Mouse (Mus musculus): Measurements from ENCODE around the gene Aifm3. TPM values are rescaled to one million over a fixed set of nuclear protein-coding genes. Genes with fewer than 3 reads are reported as not detected.
"Not testable (repeated sequence)": the region's sequence is repeated elsewhere in the genome, so short reads cannot be mapped to it uniquely, and the experiment has no call there.

Gene Aifm3
- total RNA-seq, 1 experiment from 2014 or later: 5.1 TPM

DNA sequence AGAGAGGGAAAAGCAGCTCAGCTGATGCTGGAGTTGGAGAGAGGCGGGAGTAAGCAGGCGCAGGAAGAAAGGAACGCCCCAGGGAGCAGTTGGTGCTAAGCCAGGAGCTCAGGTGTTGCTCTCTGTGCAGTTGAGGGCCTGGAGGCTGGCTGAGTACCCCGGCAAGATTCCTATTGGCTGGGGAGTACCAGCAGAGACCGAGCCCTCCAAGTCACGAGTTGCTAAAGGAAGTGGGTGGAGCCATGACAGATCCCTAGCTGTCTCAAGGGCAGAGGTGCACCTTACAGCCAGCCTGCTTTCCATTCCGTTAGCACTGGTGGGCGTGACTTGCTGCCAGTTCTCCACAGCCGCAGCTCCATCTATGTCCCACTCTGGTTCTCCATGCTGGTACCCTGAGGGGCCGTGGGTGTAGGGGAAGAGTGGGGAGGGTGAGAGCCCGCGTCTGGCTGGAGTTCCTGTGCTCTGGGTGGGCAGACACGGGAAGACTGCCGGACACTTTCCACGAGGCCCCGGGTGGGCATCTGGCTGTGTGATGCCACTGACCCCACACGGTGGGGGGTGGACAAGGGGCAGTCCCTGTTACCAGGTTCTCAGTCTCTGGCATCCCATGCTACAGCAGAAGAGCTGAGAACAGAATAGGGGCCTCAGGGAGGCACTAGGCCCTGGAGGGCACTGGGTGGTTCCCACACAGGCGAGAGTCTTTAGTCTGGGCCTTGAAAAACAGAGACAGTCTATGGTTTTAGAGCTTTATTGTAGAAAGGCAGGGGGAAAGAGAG lies 64.7 kb downstream of the Aifm3 start:
- peak; percentile 58 for DNase-seq

DNA sequence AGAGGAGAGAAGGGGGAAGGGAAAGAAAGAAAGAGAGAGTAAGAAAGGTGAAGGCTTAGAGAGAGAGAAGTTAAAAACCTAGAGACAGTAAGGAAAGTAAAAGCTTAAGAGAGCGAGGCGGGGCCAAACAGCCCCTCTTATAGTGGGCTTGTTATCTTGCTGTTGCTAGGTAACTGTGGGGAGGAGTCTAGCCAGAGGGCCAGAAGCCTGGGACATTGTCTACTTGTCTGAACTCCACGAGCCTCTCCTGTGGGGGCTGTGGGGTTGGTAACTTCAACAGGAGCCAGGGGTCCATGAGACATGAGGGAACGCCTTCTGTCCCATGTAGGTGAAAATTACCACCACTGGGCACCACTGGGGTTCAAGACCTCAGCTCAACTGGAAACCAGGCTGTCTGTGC lies 65.3 kb downstream of the Aifm3 start:
- not testable (repeated sequence) for DNase-seq

DNA sequence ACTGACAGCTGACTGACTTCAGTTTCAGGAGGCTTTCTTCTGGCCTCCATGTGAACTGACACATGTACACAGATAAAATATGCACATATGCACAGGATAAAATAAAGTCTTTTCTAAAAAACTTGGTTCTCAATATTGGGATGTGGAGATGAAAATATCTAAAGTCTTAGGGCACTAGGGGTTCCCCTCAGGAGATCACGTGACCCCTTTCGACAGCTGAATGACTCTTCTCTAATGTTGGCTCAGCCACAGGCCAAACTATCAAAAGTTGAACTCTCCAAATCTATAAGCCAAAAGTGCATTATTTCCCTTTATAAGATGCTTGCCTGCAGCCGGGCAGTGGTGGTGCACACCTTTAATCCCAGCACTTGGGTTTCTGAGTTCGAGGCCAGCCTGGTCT lies 66.8 kb downstream of the Aifm3 start:
- DNase-seq: no peak

DNA sequence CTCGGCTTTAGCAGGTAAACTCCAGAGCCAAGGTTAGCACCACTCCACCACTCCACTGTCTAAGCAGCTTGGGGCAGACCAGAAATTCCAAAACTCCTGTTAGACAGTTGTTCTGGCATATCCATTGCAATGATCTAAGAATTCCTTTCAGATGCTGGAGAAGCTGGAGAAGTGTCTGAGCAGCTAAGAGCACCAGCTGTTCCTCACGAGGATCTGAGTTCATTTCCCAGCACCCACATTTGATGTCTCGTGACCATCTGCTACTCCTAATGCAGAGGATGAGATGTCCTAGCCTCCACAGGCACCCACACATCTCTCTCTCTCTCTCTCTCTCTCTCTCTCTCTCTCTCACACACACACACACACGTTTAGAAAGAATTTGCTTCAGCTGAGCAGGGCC lies 67.5 kb downstream of the Aifm3 start:
- no peak for DNase-seq

Other genes with a start within 250 kb of the Aifm3 start
- gene Tmem191c, start 213.5 kb upstream of the Aifm3 start, total RNA-seq (2021): 8.4 and 10.5 TPM in 2 replicates
- 3.7 and 75.0 TPM in 2 replicates for gene Serpind1, start 158.2 kb upstream of the Aifm3 start, total RNA-seq (2021)
- 22.9 TPM in 2 replicates for gene Snap29, start 83.6 kb upstream of the Aifm3 start, total RNA-seq (2021)
- 71.7 and 73.6 TPM in 2 replicates for gene Pi4ka, start 83.3 kb upstream of the Aifm3 start, total RNA-seq (2021)
- gene Crkl, start 37.6 kb upstream of the Aifm3 start, total RNA-seq (2021): 39.1 and 39.9 TPM in 2 replicates
- 75.3 and 75.6 TPM in 2 replicates for gene Lztr1, start 19.1 kb downstream of the Aifm3 start, total RNA-seq (2021)
- 29.4 and 33.3 TPM in 2 replicates for gene Thap7, start 41.5 kb downstream of the Aifm3 start, total RNA-seq (2021)
- 0.15 and 0.37 TPM in 2 replicates for gene Lrrc74b, start 71.6 kb downstream of the Aifm3 start, total RNA-seq (2021)
- 0.45 and 0.56 TPM in 2 replicates for gene P2rx6, start 72.3 kb downstream of the Aifm3 start, total RNA-seq (2021)
- gene Slc7a4, start 93.6 kb downstream of the Aifm3 start, total RNA-seq (2021): 8.0 and 8.3 TPM in 2 replicates
- 29.1 and 33.6 TPM in 2 replicates for gene Smpd4, start 129.7 kb downstream of the Aifm3 start, total RNA-seq (2021)
- gene Ccdc74a, start 156.9 kb downstream of the Aifm3 start, total RNA-seq (2021): 2.0 and 3.8 TPM in 2 replicates
- 51.3 and 60.3 TPM in 2 replicates for gene Med15, start 243.3 kb downstream of the Aifm3 start, total RNA-seq (2021)

All from adrenal gland, postnatal 14 days (tissue).